Mouse (Mus musculus) heart, embryonic 10.5 days (tissue): ENCODE results near the gene Zfp174. TPM values are rescaled to one million over a fixed set of nuclear protein-coding genes. Genes with fewer than 3 reads are reported as not detected.
"Not testable (repeated sequence)": the region's sequence is repeated elsewhere in the genome, so short reads cannot be mapped to it uniquely, and the experiment has no call there.

Experiments used
- DNase-seq: peaks from one replicate; pipeline ENCODE4 v3.0.0-alpha.2; 2017; ENCODE audit warnings: low spot score
- H3K27ac ChIP-seq: fragments of 300-500 bp; sonication (generic); 2 replicates; pipeline ENCODE4 v1.5.1; 2016; ENCODE audit warnings: mild to moderate bottlenecking
- H3K27me3 ChIP-seq: fragments of 300-500 bp; sonication (generic); 2 replicates; pipeline ENCODE4 v1.6.1; 2016; ENCODE audit warnings: mild to moderate bottlenecking; ENCODE audit not compliant: poor library complexity, insufficient read depth, severe bottlenecking
- H3K36me3 ChIP-seq: fragments of 300-500 bp; sonication (generic); 2 replicates; pipeline ENCODE4 v1.6.1; 2016; ENCODE audit warnings: mild to moderate bottlenecking, moderate library complexity
- H3K4me1 ChIP-seq: fragments of 300-500 bp; sonication (generic); 2 replicates; pipeline ENCODE4 v1.6.1; 2016; ENCODE audit warnings: mild to moderate bottlenecking
- H3K4me3 ChIP-seq: fragments of 300-500 bp; sonication (generic); 2 replicates; pipeline ENCODE4 v1.5.1; 2016; ENCODE audit warnings: mild to moderate bottlenecking, moderate library complexity
- H3K9me3 ChIP-seq: fragments of 300-500 bp; sonication (generic); 2 replicates; pipeline ENCODE4 v1.6.1; 2016; ENCODE audit warnings: mild to moderate bottlenecking, moderate library complexity
- WGBS: fragments of 180-500 bp; shearing (Covaris S2); methylation state at CpG from one replicate; pipeline ENCODE4 v1.1.7; 2016; 5-methylcytosine and 5-hydroxymethylcytosine counted together
- polyA plus RNA-seq: library from polyadenylated mRNA; unstranded; fragments of >200 nt; fragmentation: Nextera tagmentation; extraction: Ambion mirVana; gene quantifications from 2 replicates; pipeline ENCODE4 v1.2.1, GENCODE M21; 2016

Gene Zfp174
- 0.72 and 1.1 TPM in 2 replicates for polyA plus RNA-seq

DNA sequence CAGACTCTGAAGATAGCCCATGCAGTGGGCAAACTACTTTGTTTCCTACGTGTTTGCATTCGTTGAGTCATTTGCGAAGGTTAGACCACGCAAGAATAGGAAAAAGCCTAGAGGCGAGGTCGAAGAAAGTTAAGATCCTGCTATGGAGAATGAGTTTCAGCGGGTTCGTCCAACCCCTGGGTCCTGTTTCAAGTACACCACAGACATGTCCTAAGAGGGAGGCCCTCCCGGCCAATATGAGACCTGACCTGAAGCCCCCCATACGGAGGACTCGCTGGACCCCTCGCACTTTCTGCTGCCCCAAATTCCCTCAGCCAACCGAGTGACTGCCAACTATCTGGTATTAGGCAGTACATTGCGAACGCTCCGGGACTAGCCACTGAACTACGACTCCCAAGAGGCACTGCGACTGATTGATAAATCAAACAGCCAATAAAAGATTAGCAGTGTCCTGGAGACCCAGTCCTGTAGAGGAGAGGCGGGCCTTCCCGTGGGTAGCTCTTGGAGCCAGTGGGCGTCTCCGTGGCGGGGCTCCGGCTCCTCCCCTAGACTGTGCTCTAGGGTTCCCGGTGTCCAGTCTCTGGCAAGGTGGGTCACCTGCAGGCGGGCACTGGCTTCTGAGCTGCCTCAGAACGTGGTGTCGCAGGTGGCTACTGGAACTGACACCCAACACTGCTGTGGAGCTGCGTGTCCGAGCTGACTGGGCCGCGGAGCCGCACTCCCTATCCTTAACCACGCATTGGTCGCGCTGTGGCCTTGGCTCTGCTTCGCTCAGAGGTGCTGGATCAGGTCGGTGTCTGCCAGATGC, at the start of gene Zfp174:
Gene Zfp174 (plus strand): TSS at position 558 of the 808 bp plus-strand sequence.
- peak within 1 kb of the TSS; percentile 76 for H3K4me3 ChIP-seq
- peaks cover 7% of the 10 kb centered on the region for H3K4me1 ChIP-seq
- peak within 1 kb of the TSS; percentile 84 for H3K27ac ChIP-seq
- no peaks in the 10 kb centered on the region for H3K9me3 ChIP-seq
- H3K36me3 ChIP-seq: no peaks in the 10 kb centered on the region
- WGBS: 2% methylated on average over 38 of the region's 38 CpGs
- H3K27me3 ChIP-seq: no peaks in the 10 kb centered on the region
- DNase-seq: peak; percentile 98

DNA sequence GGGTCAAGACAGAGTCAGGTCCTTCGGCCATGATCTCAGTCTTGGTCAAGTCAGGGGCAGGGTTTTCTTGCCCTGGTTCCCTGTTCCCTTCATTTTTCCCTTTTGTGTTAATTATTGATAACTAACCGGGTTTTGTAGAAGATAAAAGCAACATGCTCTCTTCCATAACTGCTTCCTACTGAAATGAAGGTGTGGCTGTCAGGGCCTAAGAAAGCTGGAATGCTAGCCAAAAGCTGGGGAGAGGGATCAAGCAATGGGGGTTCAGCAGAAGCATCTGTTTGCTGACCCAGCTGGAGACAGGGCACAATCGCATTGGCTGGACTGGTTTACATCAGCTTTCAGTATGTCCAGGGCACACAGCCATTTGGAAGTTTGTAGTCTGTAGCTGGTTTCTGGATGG, 38.9 kb upstream of the Zfp174 start:
- no peaks in the 10 kb centered on the region for H3K4me1 ChIP-seq
- 74% methylated on average over 3 of the region's 3 CpGs for WGBS

DNA sequence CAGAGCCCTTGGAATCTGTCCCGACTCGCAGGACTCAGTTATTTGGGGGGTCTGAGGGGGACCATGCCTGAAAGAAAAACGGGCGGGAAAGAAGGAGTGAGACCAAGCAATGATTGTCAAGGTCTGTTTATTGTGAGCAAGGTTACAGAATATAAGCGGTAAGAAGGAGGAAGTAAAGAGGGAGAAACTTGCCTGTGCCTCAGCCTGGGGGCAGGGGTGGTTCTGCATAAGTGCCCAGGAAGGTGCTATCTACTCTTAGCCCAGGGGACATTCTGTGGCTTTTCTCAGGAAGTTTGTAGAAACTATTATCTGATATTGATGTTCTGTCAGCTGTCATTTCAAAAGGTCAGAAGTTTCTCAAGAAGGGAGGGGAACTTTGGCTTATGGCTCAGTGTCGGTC, 32.4 kb upstream of the Zfp174 start:
- 74% methylated on average over 6 of the region's 6 CpGs for WGBS
- not testable (repeated sequence) for H3K9me3 ChIP-seq, H3K4me3 ChIP-seq, H3K27ac ChIP-seq, DNase-seq, H3K4me1 ChIP-seq, H3K36me3 ChIP-seq, H3K27me3 ChIP-seq

More for the DNA sequence above, 38.9 kb upstream of the Zfp174 start:
- no peaks in the 10 kb centered on the region for H3K36me3 ChIP-seq
- no peak for DNase-seq
- no peaks in the 10 kb centered on the region for H3K27me3 ChIP-seq
- H3K4me3 ChIP-seq: no peak overlapping the region
- H3K9me3 ChIP-seq: no peaks in the 10 kb centered on the region
- no peak overlapping the region for H3K27ac ChIP-seq

DNA sequence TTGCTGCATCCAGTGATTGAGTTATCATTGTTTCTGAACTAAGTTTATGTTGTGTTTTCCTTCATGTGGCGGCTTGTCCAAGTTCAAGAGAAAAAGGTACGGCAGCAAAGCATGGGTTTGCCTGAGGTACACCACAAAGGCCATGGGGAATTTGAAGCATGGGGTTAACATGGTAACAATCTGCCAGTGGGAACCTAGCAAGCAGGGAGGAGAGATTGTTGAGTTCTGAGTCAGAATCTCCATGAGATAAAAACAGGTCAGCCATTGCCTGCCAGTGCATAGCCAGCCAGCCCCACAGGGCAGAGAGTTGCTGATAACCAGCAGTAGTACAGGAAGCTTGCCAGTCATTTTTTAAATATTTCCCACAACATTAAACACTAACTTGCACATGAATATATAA, 26.9 kb upstream of the Zfp174 start:
- no peaks in the 10 kb centered on the region for H3K27me3 ChIP-seq
- H3K4me1 ChIP-seq: no peaks in the 10 kb centered on the region
- H3K9me3 ChIP-seq: no peaks in the 10 kb centered on the region
- H3K27ac ChIP-seq: no peak overlapping the region
- no peak overlapping the region for H3K4me3 ChIP-seq
- no peaks in the 10 kb centered on the region for H3K36me3 ChIP-seq
- no peak for DNase-seq
- WGBS: 74% methylated on average over 2 of the region's 2 CpGs

DNA sequence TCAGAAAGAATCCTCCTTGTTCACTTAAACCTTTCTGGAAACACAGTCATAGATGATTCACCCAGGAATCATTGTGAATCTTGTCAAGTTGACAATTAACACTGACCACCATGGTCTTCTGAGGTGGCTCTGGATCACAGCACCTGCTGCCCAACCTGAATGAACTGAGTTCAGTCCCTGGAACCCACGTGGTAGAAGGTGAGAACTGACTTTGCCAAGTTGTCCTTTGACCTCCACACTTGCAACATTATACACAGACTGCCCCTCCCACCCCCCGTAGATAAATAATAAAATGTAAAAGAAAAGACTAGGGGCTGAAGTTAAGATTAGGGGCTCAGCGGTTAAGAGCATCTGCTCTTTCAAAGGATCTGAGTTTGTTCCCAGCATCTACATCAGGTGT, 19.0 kb upstream of the Zfp174 start:
- no peaks in the 10 kb centered on the region for H3K27me3 ChIP-seq
- H3K36me3 ChIP-seq: no peaks in the 10 kb centered on the region
- H3K4me1 ChIP-seq: no peaks in the 10 kb centered on the region
- H3K9me3 ChIP-seq: no peaks in the 10 kb centered on the region
- no peak overlapping the region for H3K4me3 ChIP-seq
- WGBS: 55% methylated on average over 3 of the region's 3 CpGs
- no peak for DNase-seq
- no peak overlapping the region for H3K27ac ChIP-seq

DNA sequence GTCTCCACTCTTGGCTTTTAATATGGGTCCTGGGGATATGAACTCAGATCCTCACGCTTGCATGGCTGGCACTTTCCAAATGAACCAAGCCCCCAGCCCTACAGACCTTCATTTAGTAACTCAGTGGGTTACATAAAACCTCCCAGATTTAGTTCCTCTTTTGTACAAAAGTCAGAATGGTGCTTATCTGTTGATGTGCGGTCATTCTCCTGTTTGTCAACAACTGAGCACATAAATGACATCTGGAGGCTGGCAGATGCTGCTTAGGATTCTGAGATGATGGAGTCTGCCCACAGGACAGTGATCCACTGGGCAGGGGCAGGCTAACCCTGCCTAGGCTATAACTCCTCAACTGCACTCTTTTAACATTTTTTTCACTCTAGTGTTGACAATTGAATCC, 17.3 kb upstream of the Zfp174 start:
- H3K27me3 ChIP-seq: no peaks in the 10 kb centered on the region
- no peak overlapping the region for H3K4me3 ChIP-seq
- no peaks in the 10 kb centered on the region for H3K9me3 ChIP-seq
- no peak overlapping the region for H3K27ac ChIP-seq
- no peaks in the 10 kb centered on the region for H3K4me1 ChIP-seq
- no peaks in the 10 kb centered on the region for H3K36me3 ChIP-seq
- WGBS: 81% methylated on average over 2 of the region's 2 CpGs
- no peak for DNase-seq

DNA sequence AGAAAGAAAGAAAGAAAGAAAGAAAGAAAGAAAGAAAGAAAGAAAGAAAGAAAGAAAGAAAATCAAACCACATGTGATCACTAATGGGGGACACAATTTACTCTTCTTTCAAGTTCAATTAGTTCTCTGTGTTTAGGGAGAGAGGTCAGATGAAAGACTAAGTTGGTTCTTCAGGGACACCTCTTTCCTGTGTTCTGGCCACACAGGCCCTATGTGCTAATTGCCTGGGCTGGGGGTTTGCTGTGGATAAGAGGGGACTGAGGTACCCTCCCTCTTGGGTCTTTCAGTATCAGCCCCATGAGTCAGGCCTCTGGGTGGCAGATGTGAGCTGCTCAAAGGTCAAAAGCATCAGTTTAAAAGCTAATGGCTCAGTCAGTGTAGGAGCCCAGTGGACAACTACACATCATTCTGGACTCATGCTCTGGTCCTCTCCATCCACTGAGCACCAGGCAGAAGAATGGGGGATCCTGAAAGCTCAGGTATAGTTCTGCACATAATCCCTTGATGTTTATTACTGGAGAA, 16.4 kb upstream of the Zfp174 start, which contains the start of gene Olfr15:
Gene Olfr15 (plus strand): TSS at position 291 of the 522 bp plus-strand sequence.
- Histone ChIP-seq H3K4me1 (no peaks in the 10 kb centered on the region), H3K4me3 (no peak within 1 kb of the TSS), H3K9me3 (no peaks in the 10 kb centered on the region), H3K27me3 (no peaks in the 10 kb centered on the region), H3K36me3 (no peaks in the 10 kb centered on the region), H3K27ac (no peak within 1 kb of the TSS)
- DNase-seq: no peak

DNA sequence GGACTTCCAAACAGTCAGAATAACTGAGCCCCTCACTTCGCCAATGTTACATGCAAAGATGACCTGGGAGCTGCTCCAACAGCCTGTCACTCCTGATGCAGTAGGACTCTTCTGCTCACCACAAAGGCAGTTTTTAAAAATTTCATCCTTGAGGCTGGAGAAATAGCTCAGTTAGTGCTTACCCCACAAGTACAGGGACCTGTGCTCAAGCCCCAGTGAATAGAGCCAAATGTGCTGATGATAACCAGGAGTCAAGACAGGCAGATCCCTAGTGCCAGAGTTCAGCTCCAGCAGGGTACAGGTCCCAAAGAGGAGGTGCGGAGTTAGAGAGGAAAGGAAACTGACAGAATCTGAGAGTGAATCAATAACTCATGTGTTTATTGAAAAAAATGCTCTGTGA, 11.6 kb upstream of the Zfp174 start:
- H3K27ac ChIP-seq: no peak overlapping the region
- H3K27me3 ChIP-seq: peaks cover 6% of the 10 kb centered on the region; the same call in 1 of the 2 replicates
- no peaks in the 10 kb centered on the region for H3K9me3 ChIP-seq
- no peak overlapping the region for H3K4me3 ChIP-seq
- 85% methylated on average over 2 of the region's 2 CpGs for WGBS
- no peaks in the 10 kb centered on the region for H3K36me3 ChIP-seq
- DNase-seq: no peak
- H3K4me1 ChIP-seq: no peaks in the 10 kb centered on the region

DNA sequence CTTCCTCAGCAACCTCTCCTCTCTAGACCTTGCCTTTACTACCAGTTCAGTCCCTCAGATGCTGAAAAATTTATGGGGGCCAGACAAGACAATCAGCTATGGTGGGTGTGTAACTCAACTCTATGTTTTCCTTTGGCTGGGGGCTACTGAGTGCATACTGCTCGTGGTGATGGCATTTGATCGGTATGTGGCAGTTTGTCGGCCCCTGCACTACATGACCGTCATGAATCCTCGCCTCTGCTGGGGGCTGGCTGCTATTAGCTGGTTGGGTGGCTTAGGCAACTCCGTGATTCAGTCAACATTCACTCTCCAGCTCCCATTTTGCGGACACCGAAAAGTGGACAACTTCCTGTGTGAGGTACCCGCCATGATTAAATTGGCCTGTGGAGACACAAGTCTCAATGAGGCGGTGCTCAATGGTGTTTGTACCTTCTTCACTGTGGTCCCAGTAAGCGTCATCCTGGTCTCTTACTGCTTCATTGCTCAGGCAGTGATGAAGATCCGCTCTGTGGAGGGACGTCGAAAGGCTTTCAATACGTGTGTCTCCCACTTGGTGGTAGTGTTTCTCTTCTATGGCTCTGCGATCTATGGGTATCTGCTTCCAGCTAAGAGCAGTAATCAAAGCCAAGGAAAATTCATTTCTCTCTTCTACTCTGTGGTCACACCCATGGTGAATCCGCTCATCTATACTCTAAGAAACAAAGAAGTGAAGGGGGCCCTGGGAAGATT, 7.7 kb upstream of the Zfp174 start:
- H3K4me3 ChIP-seq: no peak overlapping the region
- WGBS: 56% methylated on average over 17 of the region's 17 CpGs
- no peak for DNase-seq

DNA sequence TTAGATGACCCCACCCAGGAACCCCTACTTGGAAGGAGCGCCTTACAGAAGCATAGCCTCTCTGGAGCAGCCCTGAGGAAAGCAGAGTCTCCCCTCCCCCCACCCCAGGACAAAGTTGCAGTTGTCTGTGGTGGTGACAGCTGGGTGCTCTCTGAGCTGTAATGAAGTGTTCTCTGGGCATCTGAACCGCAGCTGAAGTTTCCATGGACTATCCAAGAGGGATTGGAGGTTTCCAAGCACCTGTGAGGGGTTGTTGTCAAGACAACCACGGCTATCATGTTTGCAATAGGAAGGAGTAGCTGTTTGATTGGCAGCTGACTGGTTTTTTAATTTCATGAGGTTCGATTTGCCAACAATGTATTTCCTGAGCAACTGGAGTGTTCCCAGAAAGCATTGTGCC, 4.1 kb upstream of the Zfp174 start:
- WGBS: 27% methylated on average over 4 of the region's 4 CpGs
- Histone ChIP-seq H3K36me3 (no peaks in the 10 kb centered on the region), H3K4me1 (peaks cover 5% of the 10 kb centered on the region), H3K27ac (no peak overlapping the region), H3K27me3 (peaks cover 6% of the 10 kb centered on the region; the same call in 1 of the 2 replicates), H3K9me3 (no peaks in the 10 kb centered on the region), H3K4me3 (no peak overlapping the region)
- no peak for DNase-seq

More for the DNA sequence above, 7.7 kb upstream of the Zfp174 start:
- H3K9me3 ChIP-seq: no peaks in the 10 kb centered on the region
- H3K36me3 ChIP-seq: no peaks in the 10 kb centered on the region
- no peak overlapping the region for H3K27ac ChIP-seq
- H3K27me3 ChIP-seq: peaks cover 6% of the 10 kb centered on the region; the same call in 1 of the 2 replicates
- H3K4me1 ChIP-seq: no peaks in the 10 kb centered on the region; the same call in 1 of the 2 replicates

DNA sequence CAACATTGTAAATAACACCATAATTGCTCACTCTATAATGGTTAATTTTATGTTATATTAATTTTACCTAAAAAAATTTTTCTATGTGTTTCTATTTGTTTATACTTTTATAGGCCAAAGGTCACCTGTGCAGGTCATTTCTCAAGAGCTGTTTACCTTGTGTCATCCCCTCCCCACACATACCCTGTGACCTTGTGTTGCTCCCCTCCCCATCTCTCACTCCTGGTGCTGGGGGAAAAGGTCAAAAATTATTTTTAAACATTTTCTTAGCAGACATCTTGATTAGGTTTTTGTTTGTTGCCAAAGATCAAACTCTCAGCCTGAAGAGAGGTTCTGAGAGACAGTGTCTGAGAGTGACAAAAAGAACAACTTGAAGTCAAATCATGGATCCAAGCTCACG, 3.3 kb upstream of the Zfp174 start:
- no peak overlapping the region for H3K27ac ChIP-seq
- no peak for DNase-seq
- H3K9me3 ChIP-seq: no peaks in the 10 kb centered on the region
- no peak overlapping the region for H3K4me3 ChIP-seq
- H3K4me1 ChIP-seq: peaks cover 7% of the 10 kb centered on the region
- 67% methylated on average over 1 of the region's 1 CpGs for WGBS
- no peaks in the 10 kb centered on the region for H3K36me3 ChIP-seq
- peaks cover 3% of the 10 kb centered on the region; the same call in 1 of the 2 replicates for H3K27me3 ChIP-seq

DNA sequence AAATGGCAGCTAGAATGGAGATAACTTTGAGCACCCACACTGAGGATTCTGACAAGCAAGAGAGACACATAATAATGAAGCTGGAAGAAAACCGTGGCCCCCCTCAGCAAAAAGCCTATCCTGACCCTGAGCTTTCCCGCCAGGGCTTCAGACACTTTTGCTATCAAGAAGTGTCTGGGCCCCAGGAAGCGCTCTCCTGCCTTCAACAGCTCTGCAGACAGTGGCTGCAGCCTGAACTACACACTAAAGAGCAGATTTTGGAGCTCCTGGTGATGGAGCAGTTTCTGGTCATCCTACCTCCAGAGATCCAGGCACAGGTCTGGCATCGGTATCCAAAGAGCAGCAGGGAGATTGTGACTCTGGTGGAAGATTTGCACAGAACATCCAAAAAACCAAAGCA, 803 bp downstream of the Zfp174 start:
- H3K9me3 ChIP-seq: no peaks in the 10 kb centered on the region
- H3K4me3 ChIP-seq: peak overlapping the region; percentile 76
- DNase-seq: no peak
- H3K4me1 ChIP-seq: peaks cover 7% of the 10 kb centered on the region
- no peaks in the 10 kb centered on the region for H3K27me3 ChIP-seq
- H3K36me3 ChIP-seq: no peaks in the 10 kb centered on the region
- WGBS: 60% methylated on average over 4 of the region's 4 CpGs
- H3K27ac ChIP-seq: peak overlapping the region; percentile 84; the same call in 1 of the 2 replicates

DNA sequence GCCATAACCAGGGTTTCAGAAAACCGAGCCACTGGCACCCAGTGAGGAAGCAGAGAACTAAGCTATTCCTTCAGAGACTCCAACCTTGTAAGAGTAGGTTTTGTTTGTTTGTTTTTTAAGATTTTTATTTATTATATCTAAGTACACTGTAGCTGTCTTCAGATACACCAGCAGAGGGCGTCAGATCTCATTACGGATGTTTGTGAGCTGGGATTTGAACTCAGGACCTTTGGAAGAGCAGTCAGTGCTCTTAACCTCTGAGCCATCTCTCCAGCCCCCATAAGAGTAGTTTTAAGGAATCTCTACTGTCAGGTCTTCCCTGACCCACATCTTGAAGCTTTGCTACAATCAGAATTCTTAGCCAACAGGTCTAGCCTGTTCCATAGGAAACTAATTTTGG, 1.3 kb downstream of the Zfp174 start:
- Histone ChIP-seq H3K27me3 (no peaks in the 10 kb centered on the region), H3K9me3 (no peaks in the 10 kb centered on the region), H3K27ac (no peak overlapping the region), H3K36me3 (no peaks in the 10 kb centered on the region), H3K4me3 (no peak overlapping the region), H3K4me1 (peaks cover 7% of the 10 kb centered on the region)
- no peak for DNase-seq
- 78% methylated on average over 3 of the region's 3 CpGs for WGBS
